Mouse (Mus musculus): ENCODE measurements around the gene Mfsd4a.

Gene Mfsd4a

DNA sequence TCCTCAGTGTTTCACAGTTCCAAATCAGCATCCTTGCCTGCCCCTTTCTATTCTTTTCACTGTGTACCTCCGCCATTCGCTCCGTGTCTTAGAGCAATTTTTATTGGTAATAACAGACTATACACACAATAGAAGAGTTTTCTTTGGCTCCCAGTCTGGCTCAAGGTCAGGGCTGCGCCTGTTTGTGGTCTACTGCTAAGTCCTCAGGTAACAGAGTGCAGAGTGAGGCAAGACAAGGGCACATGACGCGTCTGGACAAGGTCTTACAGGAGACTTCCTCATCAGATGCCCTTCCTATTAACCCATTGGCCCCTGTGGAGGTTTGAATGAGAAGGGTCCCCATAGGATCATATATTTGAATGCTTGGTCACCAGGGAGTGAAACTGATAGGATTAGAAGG, 21.9 kb upstream of the Mfsd4a start:
- H3K27me3 ChIP-seq (ENCODE audit: control insufficient read depth, insufficient read depth, low read length, poor library complexity, severe bottlenecking) = no peaks in the 10 kb centered on the region
- H3K36me3 ChIP-seq (ENCODE audit: control insufficient read depth, insufficient read depth, low read length, poor library complexity, severe bottlenecking) = no peaks in the 10 kb centered on the region
- no peak for DNase-seq (ENCODE audit: low read depth, low spot score)

DNA sequence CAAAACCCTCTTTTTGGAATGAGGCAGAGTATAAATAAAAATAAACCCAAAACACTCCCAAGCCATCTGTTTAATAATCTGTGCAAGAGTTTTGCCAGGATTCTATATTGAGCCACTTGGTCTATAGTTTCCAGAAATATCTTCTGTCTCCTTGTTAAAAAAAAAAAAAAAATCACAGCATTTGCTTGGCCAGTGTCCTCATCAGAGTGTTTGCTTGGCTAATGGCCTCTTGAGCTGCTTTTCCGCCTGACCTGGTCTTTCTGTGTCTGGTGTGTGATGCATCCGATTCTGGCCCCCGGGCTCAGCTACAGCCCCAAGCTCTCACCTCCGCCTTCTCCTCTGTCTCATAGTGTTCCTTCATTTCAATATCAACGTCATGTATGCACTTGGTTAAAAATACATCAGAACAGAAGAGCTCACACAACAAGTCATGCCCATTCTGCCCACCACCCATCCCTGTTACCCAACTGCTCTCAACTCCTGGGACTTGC, 20.4 kb upstream of the Mfsd4a start:
- Histone ChIP-seq H3K36me3 (ENCODE audit: control insufficient read depth, insufficient read depth, low read length, poor library complexity, severe bottlenecking) (no peaks in the 10 kb centered on the region), H3K27me3 (ENCODE audit: control insufficient read depth, insufficient read depth, low read length, poor library complexity, severe bottlenecking) (no peaks in the 10 kb centered on the region)
- no peak for DNase-seq (ENCODE audit: low read depth, low spot score)

DNA sequence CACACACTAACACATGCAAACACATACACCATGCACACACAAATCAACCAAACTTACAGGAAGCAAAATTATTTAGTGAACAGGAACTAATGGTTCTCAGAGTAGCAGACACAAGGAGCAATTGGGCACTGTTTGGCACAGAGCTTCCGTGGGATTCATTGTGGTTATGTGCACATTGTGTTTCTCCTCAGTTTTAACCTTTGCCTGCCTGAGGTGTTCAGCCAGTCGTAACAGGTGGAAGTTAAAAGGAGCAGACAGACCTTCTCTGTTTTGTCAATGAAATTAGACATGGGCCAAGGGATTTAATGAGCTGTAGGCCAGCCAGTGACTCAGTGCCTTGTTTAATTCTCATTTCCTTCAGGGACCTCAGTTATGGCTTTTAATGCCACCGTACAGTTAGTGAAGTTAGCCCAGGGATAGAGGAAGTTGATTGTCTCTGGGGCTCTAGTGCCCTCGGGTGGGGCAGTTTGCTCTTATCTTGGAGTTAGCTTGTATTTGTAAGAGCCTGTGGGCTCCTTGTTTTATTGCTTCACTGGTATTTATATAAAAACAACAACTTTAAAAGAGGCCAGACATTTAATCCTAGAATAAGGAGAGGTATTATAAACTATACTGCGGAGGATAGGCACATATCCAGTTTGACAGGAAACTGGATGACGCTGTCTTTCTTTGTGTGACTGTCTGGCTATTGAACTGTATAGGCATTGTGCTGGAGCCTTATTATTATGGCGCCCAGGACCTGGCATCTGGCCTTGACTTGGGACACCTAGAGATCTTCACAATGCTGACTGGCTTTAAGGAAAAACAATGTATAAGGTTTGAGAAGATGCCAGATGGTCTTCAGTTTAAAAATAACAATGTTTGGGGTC, 17.6 kb upstream of the Mfsd4a start:
- H3K27me3 ChIP-seq (ENCODE audit: control insufficient read depth, insufficient read depth, low read length, poor library complexity, severe bottlenecking) = no peaks in the 10 kb centered on the region
- no peak for DNase-seq (ENCODE audit: low read depth, low spot score)
- no peaks in the 10 kb centered on the region for H3K36me3 ChIP-seq (ENCODE audit: control insufficient read depth, insufficient read depth, low read length, poor library complexity, severe bottlenecking)

DNA sequence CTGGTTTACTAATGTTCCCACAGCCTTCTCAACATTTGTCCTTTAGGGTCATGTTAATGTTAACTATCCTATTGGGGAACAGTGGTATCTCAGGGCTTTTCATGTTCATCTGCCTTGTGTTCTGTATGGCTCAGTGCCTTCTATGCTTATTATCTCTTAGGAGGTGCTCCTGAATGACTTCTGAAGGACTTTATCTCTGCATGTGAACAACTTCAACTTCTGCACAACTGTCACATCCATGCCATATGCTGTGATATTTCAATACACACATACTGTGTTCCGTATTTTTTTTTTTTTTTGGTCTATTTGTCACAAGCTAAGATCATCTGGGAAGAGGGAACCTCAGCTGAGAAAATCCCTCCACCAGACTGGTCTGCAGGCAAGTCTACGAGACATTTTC, 10.6 kb upstream of the Mfsd4a start:
- H3K36me3 ChIP-seq (ENCODE audit: control insufficient read depth, insufficient read depth, low read length, poor library complexity, severe bottlenecking) = no peaks in the 10 kb centered on the region
- H3K27me3 ChIP-seq (ENCODE audit: control insufficient read depth, insufficient read depth, low read length, poor library complexity, severe bottlenecking) = no peaks in the 10 kb centered on the region
- DNase-seq (ENCODE audit: low read depth, low spot score) = no peak

DNA sequence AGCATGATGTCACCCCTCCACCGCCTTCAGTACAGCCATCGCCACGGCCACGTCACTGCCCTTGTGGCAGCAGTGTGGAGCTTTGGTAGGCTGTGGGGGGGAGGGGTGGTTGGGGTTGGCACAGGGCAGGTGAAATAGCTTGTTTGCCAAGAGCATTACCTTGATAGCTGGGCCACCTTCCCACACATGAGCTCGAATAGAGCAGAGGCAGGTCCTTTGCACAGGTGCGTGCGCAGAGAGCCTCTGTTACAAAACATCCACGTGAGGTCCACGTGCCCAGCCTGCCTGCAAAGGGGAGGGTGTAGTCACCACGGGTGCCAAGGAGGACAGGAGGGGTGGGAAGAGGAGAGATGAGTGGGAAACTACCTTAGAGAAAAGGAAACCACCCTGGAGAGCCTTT, 7.7 kb upstream of the Mfsd4a start:
- Histone ChIP-seq H3K36me3 (ENCODE audit: control insufficient read depth, insufficient read depth, low read length, poor library complexity, severe bottlenecking) (no peaks in the 10 kb centered on the region), H3K27me3 (ENCODE audit: control insufficient read depth, insufficient read depth, low read length, poor library complexity, severe bottlenecking) (no peaks in the 10 kb centered on the region)
- no peak for DNase-seq (ENCODE audit: low read depth, low spot score)

DNA sequence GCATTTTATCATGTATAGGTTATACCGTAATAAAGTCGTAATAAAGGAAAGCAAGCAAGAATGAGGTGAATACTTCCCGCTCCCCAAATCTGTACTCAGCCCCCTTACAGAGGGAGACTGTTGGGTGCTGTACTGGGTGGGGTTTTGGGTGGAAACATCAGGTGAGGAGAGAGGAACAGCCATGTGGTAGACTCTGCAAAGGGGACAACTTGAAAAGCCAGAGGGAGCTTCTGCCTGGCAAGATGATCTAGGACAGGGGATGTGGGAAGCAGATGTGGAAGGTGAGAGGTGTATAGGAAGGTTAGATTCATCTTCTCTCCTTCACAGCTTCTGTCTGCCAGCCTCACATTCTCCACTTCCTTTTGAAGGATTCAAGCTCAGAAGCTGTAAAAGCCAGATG, 2.8 kb upstream of the Mfsd4a start:
- Histone ChIP-seq H3K27me3 (ENCODE audit: control insufficient read depth, insufficient read depth, low read length, poor library complexity, severe bottlenecking) (no peaks in the 10 kb centered on the region), H3K36me3 (ENCODE audit: control insufficient read depth, insufficient read depth, low read length, poor library complexity, severe bottlenecking) (no peaks in the 10 kb centered on the region)
- no peak for DNase-seq (ENCODE audit: low read depth, low spot score)

DNA sequence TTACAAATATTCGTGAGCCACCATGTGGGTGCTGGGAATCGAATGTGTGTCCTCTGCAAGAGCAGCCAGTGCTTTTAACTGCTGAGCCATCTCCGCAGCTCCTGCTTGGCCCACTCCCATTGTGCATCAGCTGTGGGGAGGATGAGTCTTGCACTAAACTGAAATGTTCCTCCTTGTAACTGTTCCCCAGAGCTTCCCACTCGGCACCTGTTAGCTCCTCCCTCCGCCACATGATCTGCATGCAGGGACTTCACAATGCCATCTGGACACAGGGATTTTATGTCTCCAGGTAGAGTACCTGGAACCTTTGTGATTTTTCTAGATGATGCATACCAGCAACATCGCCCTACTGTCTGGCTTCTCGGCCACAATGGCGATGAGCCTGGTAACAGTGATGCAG, 1.6 kb upstream of the Mfsd4a start:
- H3K36me3 ChIP-seq (ENCODE audit: control insufficient read depth, insufficient read depth, low read length, poor library complexity, severe bottlenecking) = no peaks in the 10 kb centered on the region
- no peak for DNase-seq (ENCODE audit: low read depth, low spot score)
- no peaks in the 10 kb centered on the region for H3K27me3 ChIP-seq (ENCODE audit: control insufficient read depth, insufficient read depth, low read length, poor library complexity, severe bottlenecking)

DNA sequence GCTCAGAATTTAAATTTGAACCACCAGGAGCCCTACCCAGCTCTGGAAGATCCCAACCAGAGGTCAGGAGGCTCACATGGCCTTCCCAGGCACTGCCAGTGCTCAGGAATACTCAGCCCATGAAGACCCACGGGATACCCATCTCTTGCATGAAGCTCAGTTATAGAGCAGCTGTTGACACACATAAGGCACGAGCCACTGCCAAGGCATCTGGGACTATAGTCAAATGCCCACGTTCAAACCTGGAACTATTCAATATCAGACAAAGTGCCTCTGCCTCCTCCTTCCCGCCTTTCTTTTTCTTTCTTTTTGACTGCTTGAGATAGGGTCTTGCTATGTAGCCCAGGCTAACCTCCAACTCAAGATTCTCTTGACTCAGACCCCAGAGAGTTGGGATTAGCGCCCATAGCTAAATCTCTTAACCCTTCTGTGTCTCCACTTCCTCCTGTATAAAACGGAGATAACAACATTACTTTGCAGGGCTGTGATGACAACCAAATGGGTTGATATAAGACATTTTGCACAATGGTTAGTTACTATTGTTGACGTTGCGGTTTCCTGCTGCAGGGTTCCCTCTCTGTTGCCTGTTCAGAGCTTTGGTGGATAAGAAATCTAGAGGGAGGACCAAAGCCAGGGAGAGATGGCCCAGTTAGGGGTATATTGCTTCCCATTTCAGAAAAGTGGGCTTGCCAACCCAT, 2.2 kb downstream of the Mfsd4a start:
- Histone ChIP-seq H3K36me3 (ENCODE audit: control insufficient read depth, insufficient read depth, low read length, poor library complexity, severe bottlenecking) (no peaks in the 10 kb centered on the region), H3K27me3 (ENCODE audit: control insufficient read depth, insufficient read depth, low read length, poor library complexity, severe bottlenecking) (no peaks in the 10 kb centered on the region)
- no peak for DNase-seq (ENCODE audit: low read depth, low spot score)

DNA sequence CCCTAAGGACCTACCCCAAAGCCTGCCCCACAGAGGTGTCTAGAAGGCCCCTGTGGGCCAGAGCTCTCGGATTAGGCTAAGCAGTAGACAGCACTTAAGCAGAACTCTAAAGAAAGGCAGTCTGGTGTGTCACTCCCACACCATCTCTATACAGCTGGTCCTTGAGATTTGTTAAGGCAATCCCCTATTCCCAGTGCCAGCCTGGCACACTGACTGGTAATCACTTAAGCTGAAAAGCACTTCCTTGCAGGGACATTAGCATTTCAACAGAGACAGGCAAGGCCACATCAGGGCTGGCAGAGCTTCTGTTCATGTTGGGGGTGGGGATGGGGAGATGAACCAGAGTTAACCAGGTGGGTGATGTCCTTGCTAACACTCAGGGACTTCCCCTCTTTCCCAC, 2.9 kb downstream of the Mfsd4a start:
- H3K36me3 ChIP-seq (ENCODE audit: control insufficient read depth, insufficient read depth, low read length, poor library complexity, severe bottlenecking) = no peaks in the 10 kb centered on the region
- DNase-seq (ENCODE audit: low read depth, low spot score) = no peak
- H3K27me3 ChIP-seq (ENCODE audit: control insufficient read depth, insufficient read depth, low read length, poor library complexity, severe bottlenecking) = no peaks in the 10 kb centered on the region

DNA sequence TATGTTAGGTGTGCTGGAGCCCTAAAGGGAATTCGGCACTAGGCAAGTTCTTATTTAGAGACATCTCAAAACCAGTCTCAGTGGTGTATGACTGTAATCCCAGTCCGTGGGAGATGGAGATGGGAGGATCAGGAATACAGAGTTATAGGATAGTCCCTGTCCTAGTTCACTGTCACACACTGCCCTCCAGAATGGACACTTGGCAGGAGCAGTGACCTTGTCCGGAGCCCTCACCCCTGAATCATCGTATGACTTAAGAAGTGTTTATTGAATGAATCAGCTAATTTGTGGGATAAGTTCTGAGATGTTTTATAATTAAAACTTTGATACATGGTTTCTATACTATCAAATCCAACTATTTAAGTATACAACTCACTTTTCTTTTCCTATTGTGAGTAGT, 4.8 kb downstream of the Mfsd4a start:
- no peak for DNase-seq (ENCODE audit: low read depth, low spot score)
- Histone ChIP-seq H3K36me3 (ENCODE audit: control insufficient read depth, insufficient read depth, low read length, poor library complexity, severe bottlenecking) (no peaks in the 10 kb centered on the region), H3K27me3 (ENCODE audit: control insufficient read depth, insufficient read depth, low read length, poor library complexity, severe bottlenecking) (no peaks in the 10 kb centered on the region)

DNA sequence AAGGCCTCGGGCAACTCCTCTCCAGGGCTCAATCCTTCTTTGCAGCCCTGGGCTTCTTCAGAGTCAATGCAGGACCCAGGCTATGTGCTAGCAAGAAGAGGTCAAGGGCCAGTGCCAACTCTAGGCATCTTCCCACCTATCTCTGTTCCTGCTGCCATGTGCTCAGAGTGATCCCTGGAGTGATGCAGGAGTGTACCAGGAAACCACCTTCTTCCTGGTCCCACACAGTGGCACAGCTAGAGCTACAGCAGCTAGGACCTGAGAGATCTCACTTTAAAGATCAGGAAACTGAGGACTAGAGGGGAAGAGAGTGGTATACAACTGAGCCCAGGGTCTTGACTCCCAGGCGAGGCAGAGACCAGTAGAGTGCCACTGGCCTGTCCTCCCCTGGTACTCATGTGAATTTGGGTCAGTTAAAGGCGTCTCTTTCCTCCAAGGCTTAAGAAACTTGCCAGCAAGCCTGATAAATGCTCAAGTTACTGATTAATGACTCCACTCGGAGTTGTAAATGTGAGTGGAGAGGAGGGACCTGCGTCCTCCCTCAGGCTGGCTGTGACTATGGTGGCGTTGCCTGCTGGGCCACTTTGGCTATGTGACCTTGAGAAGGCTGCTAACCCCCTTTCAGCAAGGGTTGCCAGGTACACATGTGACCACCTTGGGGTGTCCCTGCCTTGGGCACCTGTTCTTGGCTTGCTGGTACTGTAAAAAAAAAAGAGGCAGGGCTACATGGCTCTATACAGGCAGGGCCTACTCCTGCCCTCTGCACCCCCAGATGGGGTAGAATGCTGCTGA, 5.9 kb downstream of the Mfsd4a start:
- no peak for DNase-seq (ENCODE audit: low read depth, low spot score)
- no peaks in the 10 kb centered on the region for H3K27me3 ChIP-seq (ENCODE audit: control insufficient read depth, insufficient read depth, low read length, poor library complexity, severe bottlenecking)
- H3K36me3 ChIP-seq (ENCODE audit: control insufficient read depth, insufficient read depth, low read length, poor library complexity, severe bottlenecking) = no peaks in the 10 kb centered on the region

DNA sequence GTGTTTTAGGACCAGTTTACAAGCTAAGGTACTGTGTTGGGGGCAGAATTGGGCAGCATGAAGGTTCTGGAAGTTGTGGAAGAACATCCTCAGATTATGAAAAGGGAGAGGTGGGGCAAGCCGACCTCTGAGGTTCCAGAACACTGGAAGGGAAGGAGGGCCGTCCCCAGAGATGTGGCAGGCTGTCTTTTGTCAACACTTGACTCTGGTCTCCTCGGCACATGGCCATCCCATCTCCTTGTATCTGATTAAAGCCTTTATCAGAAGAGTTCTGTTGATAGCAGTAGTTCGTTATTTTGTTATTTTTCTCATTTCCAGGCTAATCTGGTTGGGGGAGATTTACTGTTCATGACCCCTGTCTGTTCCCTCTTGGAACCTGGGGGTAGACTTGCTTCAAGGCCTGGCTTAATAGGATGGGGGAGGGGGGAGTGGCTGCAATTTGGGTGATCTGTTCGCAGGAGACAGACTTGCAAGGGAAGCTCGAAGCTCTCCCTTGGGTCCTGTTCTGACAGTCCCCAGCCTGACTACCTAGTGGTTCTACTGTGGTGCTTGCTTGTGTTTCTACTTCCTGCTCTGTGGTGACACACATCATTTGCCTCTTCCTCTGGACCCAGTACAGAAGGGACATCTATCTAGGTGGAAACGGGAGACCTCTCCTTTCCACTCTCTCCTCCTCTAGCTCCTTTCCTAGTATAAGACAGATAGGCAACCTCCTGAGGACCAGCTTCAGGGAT, 7.7 kb downstream of the Mfsd4a start:
- Histone ChIP-seq H3K36me3 (ENCODE audit: control insufficient read depth, insufficient read depth, low read length, poor library complexity, severe bottlenecking) (no peaks in the 10 kb centered on the region), H3K27me3 (ENCODE audit: control insufficient read depth, insufficient read depth, low read length, poor library complexity, severe bottlenecking) (no peaks in the 10 kb centered on the region)
- peak; percentile 33 for DNase-seq (ENCODE audit: low read depth, low spot score)

DNA sequence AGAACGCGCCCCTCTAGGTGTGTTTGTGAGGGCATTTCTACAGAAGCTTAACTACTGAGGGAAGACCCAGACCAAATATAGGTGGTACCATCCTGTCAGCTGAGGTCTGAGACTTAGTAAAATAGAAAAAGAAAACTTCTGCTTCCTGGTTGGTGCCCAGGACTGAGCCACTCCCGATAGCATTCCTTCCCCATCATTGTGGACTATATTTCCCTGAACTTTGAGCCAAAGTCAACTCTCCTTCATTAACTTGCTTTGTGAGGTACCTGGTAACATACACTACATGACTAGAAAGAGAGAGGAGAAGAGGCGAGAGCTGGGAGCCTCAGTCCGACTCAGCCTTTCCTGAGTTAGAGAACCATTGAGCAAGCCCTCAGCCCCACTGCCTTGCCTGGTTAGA, 9.3 kb downstream of the Mfsd4a start:
- H3K36me3 ChIP-seq (ENCODE audit: control insufficient read depth, insufficient read depth, low read length, poor library complexity, severe bottlenecking) = no peaks in the 10 kb centered on the region
- H3K27me3 ChIP-seq (ENCODE audit: control insufficient read depth, insufficient read depth, low read length, poor library complexity, severe bottlenecking) = no peaks in the 10 kb centered on the region
- DNase-seq (ENCODE audit: low read depth, low spot score) = no peak

DNA sequence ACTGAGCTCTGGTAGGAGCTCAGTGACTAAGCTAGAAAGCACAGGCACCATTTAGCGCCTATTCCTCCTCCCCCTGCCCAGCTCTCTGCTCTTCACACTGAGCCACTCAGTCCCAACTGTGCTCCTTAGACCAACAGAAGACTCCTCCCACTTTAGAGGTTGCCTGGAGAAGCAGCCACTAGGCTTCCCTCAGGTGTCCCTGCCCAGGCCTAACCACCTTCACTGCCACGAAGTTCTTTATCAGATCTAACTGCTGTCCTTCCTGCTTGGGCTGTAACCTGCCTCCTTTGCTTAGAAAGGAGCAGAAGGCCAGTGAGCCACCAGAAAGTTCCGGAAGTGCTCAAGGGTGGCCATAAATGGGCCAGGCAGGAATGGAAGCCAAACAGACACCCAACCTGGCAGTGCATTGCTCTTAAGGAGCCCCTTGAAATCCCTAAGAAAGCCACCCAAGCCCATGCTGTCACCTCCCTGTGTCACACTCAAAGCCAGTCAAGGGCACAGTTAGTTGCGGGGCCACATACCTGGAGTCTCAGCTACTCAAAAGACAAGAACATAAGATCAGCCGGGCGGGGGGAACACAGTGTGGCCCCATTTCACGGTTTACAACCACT, 12.7 kb downstream of the Mfsd4a start:
- H3K36me3 ChIP-seq (ENCODE audit: control insufficient read depth, insufficient read depth, low read length, poor library complexity, severe bottlenecking) = no peaks in the 10 kb centered on the region; the same call in 1 of the 2 replicates
- no peak for DNase-seq (ENCODE audit: low read depth, low spot score)
- H3K27me3 ChIP-seq (ENCODE audit: control insufficient read depth, insufficient read depth, low read length, poor library complexity, severe bottlenecking) = no peaks in the 10 kb centered on the region

All from splenic B cell, adult 2 months (primary cell).